Mouse (Mus musculus): Measurements from ENCODE around the gene Lce3b. TPM values are rescaled to one million over a fixed set of nuclear protein-coding genes. Genes with fewer than 3 reads are reported as not detected.

The Lce3b gene
- polyA plus RNA-seq (2015; fragmentation: Nextera tagmentation; extraction: Ambion mirVana) = 1.8 and 2.0 TPM in 2 replicates

DNA sequence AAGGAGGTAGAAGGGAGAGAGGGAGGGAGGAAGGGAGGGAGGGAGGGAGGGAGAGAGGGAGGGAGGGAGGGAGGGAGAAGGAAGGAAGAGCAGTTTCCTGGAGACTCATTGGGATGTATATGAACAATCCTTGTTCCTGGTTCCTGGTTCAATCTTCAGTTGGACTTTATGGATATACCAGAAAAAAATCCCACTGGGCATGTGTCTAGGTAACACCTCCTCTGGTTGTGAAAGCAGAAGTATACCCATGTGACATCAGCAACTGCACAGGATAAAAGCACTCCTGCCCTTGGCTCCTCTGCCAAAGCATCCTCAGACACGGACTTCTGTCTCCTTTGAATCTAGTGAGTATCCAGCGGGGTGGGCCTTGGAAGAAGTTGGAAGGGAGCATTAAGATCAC, at the start of gene Lce3b:
Gene Lce3b, plus strand, starts transcription at position 301 of the 400 bp plus-strand sequence.
- DNase-seq (ENCODE audit: low spot score) = no peak

DNA sequence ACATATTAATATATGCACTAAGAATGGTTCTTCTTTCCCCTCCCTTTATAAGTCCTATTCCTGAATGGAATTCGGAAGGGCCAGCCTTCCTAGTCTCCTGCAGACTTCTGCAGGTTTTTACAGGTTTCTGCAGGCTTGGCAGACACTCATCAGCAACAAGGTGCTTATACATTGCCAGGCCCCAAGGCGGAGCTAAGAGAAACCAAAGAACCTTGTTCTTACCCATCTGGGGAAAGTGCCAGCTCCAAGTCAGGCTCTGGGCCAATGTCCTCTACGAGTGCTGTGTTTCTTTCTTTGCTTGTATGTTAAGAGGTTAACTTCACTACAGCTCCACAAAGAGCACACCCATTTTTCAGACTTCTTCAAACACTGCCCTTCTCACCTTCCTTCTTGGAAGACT, 38.7 kb upstream of the Lce3b start:
- no peak for DNase-seq (ENCODE audit: low spot score)

DNA sequence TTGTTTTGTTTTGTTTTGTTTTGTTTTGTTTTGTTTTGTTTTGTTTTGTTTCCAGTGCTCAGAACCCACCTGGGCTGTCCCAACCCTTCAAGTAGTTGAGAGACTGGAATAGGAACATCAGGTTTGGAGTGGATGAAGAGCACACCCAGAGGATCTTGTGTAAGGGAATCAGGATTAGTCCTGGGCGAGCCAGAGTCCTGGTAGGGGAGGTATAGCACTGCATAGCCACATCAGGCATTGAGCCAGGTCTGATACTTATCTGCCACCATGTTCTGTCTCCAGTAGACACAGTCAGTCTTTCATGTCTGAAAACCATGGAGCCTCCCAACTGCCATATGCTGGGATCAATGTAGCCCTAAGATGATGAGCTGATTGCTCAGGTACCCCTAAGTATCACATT, 38.3 kb upstream of the Lce3b start:
- no peak for DNase-seq (ENCODE audit: low spot score)

DNA sequence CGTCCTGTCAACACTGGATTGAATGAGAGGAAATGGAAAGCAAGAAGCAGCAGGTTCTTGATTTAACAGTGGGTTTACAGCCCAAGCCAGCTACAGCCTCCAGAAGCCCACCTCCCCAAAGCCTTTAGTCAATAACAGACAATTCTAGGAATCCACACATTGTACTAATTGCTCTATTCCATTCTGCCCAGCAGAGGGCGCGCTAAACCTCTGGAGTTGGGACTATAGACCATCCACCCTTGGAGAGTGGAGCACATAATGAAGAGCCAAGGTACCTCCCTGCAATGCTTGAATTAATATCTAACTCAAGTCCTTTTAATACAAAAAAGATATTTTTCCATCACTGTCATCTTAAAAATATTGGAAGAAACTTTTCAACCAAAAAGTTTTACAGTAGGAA, 29.8 kb upstream of the Lce3b start:
- DNase-seq (ENCODE audit: low spot score) = no peak

DNA sequence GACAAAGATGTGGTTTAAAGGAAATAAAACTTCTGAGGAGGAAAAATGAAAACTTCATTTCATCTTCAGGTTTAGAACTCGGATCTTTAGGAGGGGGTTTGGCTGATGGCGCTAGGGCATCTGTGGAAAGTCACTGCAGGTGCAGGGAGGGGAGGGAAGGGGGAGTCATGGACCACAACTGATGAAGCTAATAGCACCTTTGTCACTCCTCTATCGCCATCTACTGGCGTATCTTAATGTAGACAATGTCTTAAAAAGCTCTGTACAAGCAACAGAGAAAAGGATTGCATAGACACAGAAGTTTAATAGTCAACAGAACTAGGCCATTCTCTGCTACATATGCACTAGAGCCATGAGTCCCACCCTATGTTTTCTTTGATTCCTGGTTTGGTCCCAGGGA, 29.1 kb upstream of the Lce3b start:
- DNase-seq (ENCODE audit: low spot score) = no peak

DNA sequence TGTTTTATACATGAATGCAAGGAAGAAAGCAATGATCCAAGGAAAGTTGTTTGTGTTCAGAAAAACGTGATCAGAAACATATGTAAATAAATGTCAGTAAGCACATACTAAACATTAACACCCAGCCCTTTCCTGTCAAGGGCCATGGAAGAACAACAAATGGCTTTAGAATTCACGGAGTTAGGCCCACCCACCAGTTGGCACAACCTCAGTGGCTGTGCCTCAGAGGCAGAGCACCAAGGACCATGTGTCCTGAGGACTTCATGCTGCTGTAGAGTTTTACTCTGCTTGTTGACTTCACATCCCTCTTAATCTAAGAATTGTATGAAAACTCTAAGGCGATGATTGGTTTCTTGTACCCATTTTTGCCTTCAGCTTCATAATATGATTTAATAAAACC, 27.6 kb upstream of the Lce3b start:
- no peak for DNase-seq (ENCODE audit: low spot score)

DNA sequence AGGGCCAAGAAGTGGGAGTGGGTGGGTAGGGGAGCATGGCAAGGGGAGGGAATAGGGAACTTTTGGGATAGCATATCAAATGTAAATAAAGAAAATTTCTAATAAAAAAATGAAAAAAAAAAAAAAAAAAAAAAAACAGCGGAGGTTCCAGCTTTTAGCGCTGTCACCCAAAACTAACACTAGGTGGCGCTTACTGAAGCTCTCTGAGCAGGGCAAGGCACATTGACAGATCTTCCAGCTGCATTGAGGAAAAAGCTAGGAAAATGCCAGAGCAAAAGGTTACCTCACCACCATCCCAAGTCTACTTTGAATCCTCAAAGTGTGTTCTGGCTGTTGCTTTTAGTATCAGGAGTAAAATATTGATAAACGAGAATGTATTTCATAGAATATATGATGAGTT, 25.2 kb upstream of the Lce3b start:
- no peak for DNase-seq (ENCODE audit: low spot score)

DNA sequence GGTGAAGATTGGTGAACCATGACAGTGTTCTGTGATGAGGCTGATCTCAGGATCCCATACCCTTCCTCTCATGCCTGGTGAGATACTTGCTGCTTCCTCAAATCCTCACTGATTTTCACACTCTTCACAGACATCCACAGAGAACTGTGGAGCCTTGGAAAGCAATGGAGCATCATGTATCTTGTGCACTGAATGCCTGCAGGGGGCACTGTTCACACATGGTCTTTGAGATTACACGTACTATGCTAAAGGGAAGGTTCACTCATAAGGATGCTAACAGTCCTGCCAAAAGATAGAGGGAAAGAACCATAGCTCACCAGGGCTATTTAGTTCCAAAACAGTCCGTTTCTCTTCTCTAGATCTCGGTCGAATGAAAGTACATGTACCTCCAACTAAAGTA, 12.4 kb upstream of the Lce3b start:
- DNase-seq (ENCODE audit: low spot score) = no peak

DNA sequence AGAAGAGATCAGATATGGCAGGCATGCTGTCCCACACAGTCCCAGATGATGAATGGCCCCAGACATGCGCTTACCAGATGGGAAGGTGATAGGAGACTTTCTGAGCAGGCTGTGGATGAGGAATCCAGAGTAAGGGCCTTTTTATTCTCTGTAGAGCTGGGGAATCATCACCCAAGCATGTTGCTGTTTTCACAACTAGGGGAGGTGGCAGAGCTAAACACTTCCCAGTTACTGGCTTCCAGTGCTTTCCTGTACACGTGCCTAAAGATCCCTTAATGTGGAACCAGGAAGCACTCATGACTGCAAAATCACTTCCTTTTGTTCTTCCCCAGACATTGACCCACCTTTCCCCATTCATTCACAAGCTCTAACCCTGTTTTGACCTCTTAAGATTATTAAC, 6.6 kb upstream of the Lce3b start, which contains the start of gene Lce3a:
Gene Lce3a, minus strand, starts transcription at position 101 of the 400 bp plus-strand sequence.
- DNase-seq (ENCODE audit: low spot score) = no peak

DNA sequence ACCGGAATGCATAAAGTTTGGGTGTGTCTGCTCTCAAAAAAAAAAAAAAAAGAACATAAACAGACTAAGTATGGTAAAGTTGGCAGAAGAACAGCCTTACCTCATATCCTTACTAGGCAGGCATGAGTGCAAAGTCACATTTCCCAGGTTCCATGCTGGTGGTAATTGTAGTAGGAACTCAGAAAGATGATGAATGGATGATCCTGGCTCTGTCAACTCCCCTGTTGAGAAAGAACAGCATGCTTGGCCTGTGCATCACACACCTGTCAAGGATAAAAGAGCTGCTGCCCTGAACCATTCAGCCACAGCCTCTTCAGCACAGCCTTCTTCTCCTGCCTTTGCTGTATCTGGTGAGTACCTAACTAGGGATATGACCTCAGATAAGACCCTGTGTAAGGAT, 11.4 kb downstream of the Lce3b start, which contains the start of gene Lce3c:
Gene Lce3c, plus strand, starts transcription at position 301 of the 400 bp plus-strand sequence.
- no peak for DNase-seq (ENCODE audit: low spot score)

DNA sequence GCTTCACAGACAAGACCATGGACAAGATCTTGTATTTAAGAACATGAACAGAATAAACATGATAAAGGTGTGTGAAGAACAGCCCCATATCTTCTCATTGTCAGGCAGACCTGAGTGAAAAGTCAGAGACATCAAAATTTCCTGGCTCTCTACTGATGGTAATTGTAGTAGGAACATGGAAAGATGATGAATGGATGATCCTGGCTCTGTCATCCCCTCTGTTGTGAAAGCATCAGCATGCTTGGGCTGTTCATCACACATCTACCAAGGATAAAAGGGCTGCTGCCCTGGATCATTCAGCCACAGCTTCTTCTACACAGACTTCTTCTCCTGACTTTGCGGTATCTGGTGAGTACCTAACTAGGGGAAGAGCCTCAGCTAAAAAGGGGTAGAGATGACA, 24.3 kb downstream of the Lce3b start, which contains the start of gene Lce3d:
Gene Lce3d, plus strand, starts transcription at position 301 of the 400 bp plus-strand sequence.
- no peak for DNase-seq (ENCODE audit: low spot score)

DNA sequence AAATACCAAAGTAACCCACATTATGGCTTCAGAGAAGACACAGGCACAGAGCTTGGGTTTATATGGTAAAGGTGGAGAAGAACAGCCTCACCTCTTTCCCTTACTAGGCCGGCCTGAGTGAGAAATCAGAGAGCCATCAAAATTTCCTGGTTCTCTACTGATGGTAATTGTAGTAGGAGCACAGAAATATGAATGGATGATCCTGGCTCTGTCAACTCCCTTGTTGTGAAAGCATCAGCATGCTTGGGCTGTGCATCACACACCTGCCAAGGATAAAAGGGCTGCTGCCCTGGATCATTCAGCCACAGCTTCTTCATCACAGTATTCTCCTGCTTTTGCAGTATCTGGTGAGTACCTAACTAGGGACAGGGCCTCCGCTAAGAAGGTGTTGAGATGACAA, 34.0 kb downstream of the Lce3b start, which contains the start of gene Lce3e:
Gene Lce3e, plus strand, starts transcription at position 301 of the 400 bp plus-strand sequence.
- DNase-seq (ENCODE audit: low spot score) = no peak

DNA sequence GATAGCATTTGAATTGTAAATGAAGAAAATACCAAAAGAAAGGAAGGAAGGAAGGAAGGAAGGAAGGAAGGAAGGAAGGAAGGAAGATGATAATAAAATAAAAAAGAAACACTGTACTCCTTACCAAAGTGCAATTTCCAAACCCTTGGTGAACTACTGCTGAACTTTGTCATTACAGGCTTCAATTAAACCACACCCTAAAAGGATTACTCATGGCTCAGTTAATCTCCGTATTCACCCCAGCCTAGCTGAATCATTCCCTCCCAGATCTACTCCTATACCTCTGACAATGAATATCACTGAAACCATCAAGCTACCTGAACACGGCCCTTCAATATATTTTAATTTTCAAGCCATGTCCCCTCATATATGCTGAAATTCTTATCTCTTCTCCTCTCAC, 45.7 kb downstream of the Lce3b start:
- no peak for DNase-seq (ENCODE audit: low spot score)

Other genes starting within 250 kb of the Lce3b start
- gene Lce1d, start 245.8 kb upstream of the Lce3b start, polyA plus RNA-seq (2015; fragmentation: Nextera tagmentation; extraction: Ambion mirVana) = not detected in 2 replicates
- 0.27 and 0.39 TPM in 2 replicates for gene Lce1e, start 223.9 kb upstream of the Lce3b start, polyA plus RNA-seq (2015; fragmentation: Nextera tagmentation; extraction: Ambion mirVana)
- gene Lce1f, start 212.6 kb upstream of the Lce3b start, polyA plus RNA-seq (2015; fragmentation: Nextera tagmentation; extraction: Ambion mirVana) = not detected in 2 replicates
- not detected in 2 replicates for gene Gm38119, start 193.9 kb upstream of the Lce3b start, polyA plus RNA-seq (2015; fragmentation: Nextera tagmentation; extraction: Ambion mirVana)
- 0.14 TPM in 1 of 2 replicates, not detected in the other for gene Lce1g, start 180.6 kb upstream of the Lce3b start, polyA plus RNA-seq (2015; fragmentation: Nextera tagmentation; extraction: Ambion mirVana)
- gene Lce1h, start 167.9 kb upstream of the Lce3b start, polyA plus RNA-seq (2015; fragmentation: Nextera tagmentation; extraction: Ambion mirVana) = 0.21 and 0.50 TPM in 2 replicates
- gene Lce1i, start 154.1 kb upstream of the Lce3b start, polyA plus RNA-seq (2015; fragmentation: Nextera tagmentation; extraction: Ambion mirVana) = 0.24 and 0.26 TPM in 2 replicates
- 1.4 and 1.5 TPM in 2 replicates for gene Lce1j, start 142.5 kb upstream of the Lce3b start, polyA plus RNA-seq (2015; fragmentation: Nextera tagmentation; extraction: Ambion mirVana)
- gene Lce1k, start 125.1 kb upstream of the Lce3b start, polyA plus RNA-seq (2015; fragmentation: Nextera tagmentation; extraction: Ambion mirVana) = not detected in 2 replicates
- 0.04 and 0.10 TPM in 2 replicates for gene Kprp, start 105.7 kb upstream of the Lce3b start, polyA plus RNA-seq (2015; fragmentation: Nextera tagmentation; extraction: Ambion mirVana)
- gene Lce1l, start 81.7 kb upstream of the Lce3b start, polyA plus RNA-seq (2015; fragmentation: Nextera tagmentation; extraction: Ambion mirVana) = not detected in 2 replicates
- gene 2310050C09Rik, start 62.8 kb upstream of the Lce3b start, polyA plus RNA-seq (2015; fragmentation: Nextera tagmentation; extraction: Ambion mirVana) = 0.19 TPM in 1 of 2 replicates, not detected in the other
- gene Lce3a, start 6.7 kb upstream of the Lce3b start, polyA plus RNA-seq (2015; fragmentation: Nextera tagmentation; extraction: Ambion mirVana) = 0.42 TPM in 1 of 2 replicates, not detected in the other
- 0.66 and 1.4 TPM in 2 replicates for gene Lce3c, start 11.5 kb downstream of the Lce3b start, polyA plus RNA-seq (2015; fragmentation: Nextera tagmentation; extraction: Ambion mirVana)
- 0.57 and 0.59 TPM in 2 replicates for gene Lce3d, start 24.4 kb downstream of the Lce3b start, polyA plus RNA-seq (2015; fragmentation: Nextera tagmentation; extraction: Ambion mirVana)
- gene Lce3e, start 34.1 kb downstream of the Lce3b start, polyA plus RNA-seq (2015; fragmentation: Nextera tagmentation; extraction: Ambion mirVana) = 0.77 and 0.79 TPM in 2 replicates
- 0.46 TPM in 1 of 2 replicates, not detected in the other for gene Lce3f, start 59.2 kb downstream of the Lce3b start, polyA plus RNA-seq (2015; fragmentation: Nextera tagmentation; extraction: Ambion mirVana)
- 3.1 and 3.9 TPM in 2 replicates for gene Crct1, start 82.7 kb downstream of the Lce3b start, polyA plus RNA-seq (2015; fragmentation: Nextera tagmentation; extraction: Ambion mirVana)
- 0.59 and 1.0 TPM in 2 replicates for gene Lce1m, start 86.1 kb downstream of the Lce3b start, polyA plus RNA-seq (2015; fragmentation: Nextera tagmentation; extraction: Ambion mirVana)
- gene Gm4858, start 135.8 kb downstream of the Lce3b start, polyA plus RNA-seq (2015; fragmentation: Nextera tagmentation; extraction: Ambion mirVana) = 0.12 and 0.17 TPM in 2 replicates
- 0.24 and 0.48 TPM in 2 replicates for gene Crnn, start 211.8 kb downstream of the Lce3b start, polyA plus RNA-seq (2015; fragmentation: Nextera tagmentation; extraction: Ambion mirVana)

Measured in thymus, postnatal 0 days (tissue).